Mouse (Mus musculus) frontal cortex, postnatal 10 days (tissue): ENCODE measurements around the gene Psma2.
A peak's percentile ranks its signal among the peaks of the same experiment; 100 is the strongest.

Source experiments
- DNase-seq, 2 experiments: peaks; one replicate each; pipeline ENCODE4 v3.0.0; 2022; ENCODE audit warnings: low spot score in 2 of 2, mixed read lengths in 1 of 2

The Psma2 gene

DNA sequence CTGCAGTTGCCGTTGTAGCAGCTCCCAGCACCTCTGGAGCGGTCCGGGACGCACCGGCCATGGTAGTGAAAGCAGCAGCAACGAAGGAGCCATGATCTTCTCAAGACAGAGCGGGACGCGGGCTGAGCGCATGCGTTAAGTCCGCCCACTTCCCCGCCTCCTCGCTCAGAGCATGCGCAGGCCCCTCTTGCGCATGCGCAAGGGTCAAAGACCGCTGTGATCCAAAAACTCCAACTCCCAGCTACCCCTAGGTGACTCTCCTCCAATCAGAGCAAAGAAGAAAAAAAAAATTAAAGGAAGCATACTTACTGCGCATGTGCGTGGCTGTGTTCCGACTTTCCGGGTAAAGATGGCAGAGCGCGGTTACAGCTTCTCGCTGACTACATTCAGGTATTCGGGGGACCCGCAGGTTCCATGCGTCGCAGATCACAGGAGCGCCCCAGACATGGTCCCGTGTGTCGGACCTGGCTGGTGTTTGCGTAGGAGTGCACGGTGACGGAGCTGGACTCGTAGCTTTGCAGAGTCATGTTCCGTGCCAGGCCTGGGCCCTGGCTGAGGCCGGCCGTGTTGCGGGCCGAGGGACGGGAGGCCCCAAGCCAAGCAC is at the start of gene Psma2, which contains the start of gene Mrpl32:
Psma2 (plus strand) TSS at position 315 of the 604 bp plus-strand sequence.
Mrpl32 (minus strand) TSS at position 240 of the 604 bp plus-strand sequence.
- peak; percentile 97 to 98 for DNase-seq

DNA sequence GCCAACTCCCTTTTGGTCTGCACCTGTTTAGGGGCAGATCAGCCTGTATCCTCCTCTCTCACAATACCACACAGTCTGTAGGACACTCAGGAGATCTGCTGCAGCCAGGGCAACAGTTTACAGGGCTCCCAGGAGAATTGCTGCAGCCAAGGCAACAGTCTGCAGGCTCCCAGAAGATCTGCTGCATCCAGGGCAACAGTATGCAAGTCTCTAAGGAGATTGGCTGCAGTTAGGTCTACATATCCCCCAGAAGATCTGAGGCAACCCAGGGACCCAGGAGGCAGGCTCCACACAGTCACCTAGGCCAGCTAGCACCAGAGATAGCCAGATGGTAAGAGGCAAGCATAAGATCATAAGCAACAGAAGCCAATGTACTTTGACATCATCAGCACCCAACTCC is 38.9 kb upstream of the Psma2 start:
- DNase-seq: no peak

DNA sequence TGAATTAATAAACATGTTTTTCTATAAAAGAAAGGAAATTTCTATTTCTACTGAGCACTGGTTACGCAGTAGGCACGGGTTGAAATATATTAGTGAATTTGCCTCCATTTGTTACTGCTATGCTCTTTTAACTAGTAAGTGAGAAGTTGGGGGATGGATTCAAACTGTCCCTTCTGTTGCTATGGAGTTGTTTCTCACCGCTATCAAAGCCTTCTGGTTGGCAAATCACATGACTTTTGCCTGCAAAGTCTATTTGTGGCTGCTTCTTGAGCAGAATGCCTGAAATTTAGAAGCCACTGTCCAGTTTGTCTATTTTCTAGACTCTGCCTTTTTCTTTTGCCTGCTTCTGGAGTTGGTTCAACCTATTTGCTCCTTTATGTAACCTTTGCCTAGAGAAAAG is 32.6 kb upstream of the Psma2 start:
- DNase-seq: no peak

DNA sequence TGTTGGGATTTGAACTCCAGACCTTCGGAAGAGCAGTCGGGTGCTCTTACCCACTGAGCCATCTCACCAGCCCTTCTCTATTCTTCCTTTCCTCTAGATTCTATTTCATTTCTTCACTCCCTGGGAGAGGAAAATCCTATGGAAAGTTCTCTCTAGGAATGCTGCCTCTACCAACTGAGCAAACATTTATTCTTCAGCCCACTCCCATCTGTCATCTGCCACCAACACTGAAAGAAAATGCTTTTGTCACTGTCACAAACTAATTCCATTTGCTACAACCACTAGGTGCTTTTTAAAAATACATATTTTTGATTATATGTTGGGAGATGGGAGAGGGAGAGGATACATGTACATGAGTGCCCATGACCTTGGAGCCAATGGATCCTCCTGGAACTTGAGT is 10.3 kb upstream of the Psma2 start:
- no peak for DNase-seq

DNA sequence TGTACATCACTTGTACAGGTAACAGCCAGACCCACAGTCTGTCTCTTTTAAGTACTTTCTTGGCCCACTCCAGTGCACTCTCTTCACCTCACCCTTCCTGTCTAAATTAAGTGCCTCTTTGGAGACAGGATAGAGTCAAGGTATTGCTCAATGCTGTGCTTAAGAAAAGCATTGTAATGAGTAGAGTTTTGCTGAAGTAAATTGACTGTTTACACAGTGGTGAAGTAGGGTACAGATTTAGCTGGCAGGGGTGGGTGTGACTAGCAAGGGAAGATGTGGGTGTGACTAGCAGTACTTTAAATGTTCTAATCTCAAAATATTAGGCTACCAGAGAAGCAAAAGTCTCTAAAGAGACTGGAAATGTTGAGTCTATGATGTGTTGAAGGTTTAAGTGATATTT is 5.4 kb upstream of the Psma2 start:
- no peak for DNase-seq

DNA sequence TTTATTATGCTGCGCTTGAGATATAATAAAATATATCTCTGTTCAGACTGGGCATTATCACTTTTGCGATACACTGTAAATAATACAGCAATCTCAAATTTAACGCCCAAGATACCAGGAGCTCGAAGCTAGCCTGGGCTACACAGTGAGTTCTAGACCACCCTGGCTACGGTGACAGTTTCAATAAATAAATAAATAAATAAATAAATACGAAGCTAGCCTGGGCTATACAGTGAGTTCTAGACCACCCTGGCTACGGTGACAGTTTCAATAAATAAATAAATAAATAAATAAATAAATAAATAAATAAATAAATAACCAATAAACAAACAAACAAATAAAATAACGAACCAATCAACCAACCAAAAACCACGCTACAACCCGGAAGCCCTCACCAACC is 577 bp upstream of the Psma2 start:
- no peak for DNase-seq

DNA sequence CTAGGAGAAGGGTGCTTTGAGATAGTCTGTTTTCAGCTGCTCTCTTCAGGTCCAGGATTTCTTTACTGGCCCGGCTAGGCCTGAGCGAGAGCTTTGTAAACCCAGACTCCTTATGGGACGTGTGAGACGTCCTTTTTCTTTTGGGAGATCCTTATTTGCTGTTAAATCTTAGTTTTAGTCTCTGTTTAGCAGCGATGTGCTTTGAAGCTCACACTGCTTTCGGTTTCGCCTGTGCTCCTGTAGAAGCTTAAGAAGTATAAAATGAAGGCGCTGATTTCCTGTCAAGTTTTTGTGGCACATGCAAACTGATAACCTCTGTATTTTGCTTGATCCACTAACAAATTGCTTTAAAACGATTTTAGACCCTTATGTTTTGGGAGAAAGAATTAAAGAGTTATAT is 513 bp downstream of the Psma2 start:
- no peak for DNase-seq

DNA sequence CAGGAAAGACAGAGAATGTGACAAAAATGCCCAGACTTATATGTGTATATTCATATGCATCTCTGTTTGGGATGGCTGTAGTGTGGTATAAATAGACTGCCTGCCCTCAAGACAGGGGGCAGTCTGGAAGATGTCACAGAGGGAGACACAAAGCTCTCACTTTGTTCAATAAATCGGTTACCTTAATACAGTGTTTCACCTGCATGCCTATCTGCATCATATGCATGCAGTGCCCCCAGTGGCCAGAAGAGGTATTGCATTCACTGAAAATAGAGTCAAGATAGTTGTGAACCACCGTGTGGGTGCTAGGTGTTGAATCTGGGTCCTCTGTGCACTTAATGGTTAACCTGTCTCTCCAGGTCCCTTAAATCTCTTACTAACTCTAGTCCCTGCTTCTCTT is 5.7 kb downstream of the Psma2 start:
- peak in 1 of 2 experiments; percentile 45 for DNase-seq

DNA sequence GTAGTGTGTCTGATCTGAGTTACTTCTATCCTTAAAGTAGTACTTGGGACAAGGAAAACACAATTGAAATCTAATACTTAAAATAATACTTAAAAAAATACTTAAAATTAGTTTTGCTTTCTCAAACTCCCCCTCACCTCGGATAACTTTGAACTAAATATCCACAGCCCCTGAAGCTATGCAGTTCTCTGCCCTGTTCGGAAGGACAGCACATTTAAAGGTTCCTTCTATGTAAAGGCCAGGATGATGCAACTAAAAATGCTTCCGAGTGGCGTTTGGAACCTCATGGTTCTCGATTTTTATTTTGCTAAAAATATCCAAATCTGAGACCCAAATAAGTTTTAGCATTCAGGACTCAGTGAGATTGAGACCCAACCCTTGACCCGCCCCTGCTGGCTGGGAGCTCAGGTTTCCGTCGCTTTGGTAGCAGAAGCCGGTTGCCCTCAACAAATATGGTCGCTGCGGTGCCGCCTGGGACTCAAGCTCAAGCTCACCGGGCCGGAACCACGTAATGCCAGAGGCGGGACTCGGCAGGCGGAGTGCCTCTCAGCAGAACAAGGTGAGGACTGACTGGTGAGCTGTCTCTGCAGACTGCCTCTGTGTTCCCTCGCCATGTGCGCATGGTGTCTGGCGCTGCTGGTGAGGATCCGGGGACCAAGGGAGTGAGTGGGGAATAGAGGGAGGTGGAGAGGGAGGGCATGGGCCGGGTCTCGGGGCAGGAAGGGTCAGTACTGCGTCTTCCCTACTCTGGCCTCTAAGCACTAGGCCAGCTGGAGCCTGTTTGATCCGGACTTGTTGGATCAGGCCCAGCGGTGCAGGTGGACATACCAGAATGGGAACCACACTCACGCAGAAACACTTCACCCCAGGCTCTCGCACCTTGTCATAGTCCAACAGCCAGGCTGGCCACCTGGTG is 16.9 kb downstream of the Psma2 start, which contains the start of gene AW209491:
AW209491 (plus strand) TSS at position 429 of the 916 bp plus-strand sequence.
- DNase-seq: peak; percentile 89 to 92

DNA sequence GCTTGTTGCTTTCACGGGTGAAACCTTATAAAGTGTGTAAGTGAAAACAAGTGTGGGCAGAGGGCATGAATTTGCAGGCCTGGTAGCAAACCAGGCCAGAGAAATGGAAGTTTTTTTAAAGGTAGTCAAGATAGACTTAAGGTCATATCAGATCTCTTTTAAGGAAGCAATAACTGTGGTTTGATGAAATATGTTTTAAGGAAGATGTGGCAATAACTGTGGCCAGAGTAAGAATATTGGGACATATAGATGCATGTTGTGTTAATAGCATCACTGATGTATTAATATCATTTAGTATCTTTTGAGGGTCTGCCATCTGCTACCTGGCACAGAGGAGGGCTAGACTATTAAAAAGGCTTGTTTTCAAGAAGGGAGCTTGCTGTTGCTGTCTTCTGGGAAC is 27.0 kb downstream of the Psma2 start:
- DNase-seq: no peak

DNA sequence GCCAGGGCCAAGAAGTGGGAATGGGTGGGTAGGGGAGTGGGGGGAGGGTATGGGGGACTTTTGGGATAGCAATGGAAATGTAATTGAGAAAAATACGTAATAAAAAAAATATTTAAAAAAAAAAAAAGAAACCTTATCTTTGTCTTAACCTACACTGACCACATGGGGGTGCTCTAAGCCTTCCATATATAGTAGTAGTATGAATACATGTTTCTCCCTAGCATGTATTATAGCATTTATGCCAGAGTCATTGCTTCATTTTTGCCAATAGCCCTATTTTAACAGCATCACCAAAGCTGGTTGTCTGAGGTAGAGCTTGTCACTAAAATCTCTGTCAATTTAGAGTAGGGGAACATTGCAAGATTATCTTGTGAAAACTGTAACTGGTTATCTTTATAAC is 36.3 kb downstream of the Psma2 start:
- DNase-seq: no peak

DNA sequence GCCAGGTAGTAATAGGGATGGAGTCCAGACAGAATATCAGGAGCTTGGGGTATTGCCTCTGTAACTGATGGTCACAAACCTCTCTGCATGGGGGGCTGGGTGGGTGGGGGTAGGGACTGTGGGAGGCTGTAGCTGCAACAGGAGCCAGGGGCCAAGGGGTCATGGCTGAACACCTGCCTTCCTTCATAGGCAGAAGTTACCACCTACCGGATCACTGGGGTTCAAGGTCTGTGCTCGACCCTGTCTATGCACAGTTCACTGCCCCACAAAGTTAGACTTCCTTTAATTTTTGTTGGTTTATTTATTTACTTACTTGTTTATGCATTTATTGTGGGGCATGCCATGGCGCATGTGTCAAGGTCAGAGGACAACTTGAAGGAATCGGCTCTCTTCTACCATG is 54.1 kb downstream of the Psma2 start:
- no peak for DNase-seq

DNA sequence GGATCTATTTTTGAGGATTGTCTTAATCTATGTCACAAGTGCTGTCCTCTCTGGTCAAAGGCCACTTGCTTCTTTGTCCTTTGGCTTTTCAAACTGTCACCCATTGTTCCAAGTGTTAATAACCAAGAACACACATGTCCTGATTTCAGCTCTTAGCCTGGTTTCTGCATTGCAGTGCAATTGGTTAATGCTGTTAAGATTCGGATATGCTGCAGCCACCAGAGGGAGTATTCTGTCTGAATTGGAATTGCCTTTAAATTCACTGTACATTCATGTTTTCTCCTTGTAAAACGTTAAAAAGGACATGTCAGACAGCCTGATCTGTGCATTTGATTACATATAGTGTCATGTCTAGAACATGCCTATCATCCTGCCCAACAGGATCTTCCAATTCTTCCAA is 57.3 kb downstream of the Psma2 start:
- peak in 1 of 2 experiments; percentile 38 for DNase-seq

DNA sequence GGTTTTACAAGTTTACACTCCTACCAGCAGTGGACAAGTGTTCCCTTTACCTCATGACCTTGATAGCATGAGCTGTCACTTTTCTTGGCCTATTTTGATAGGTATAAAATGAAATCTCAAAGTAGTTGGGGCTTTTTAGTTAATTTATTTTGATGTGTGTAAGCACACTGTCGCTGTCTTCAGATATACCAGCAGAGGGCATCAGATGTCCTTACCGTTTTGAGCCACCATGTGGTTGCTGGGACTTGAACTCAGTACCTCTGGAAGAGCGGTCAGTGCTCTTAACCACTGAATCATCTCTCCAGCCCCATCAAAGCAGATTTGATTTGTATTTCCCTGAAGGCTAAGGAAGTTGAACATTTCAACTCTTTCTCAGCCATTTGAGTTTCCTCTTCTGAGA is 75.9 kb downstream of the Psma2 start:
- DNase-seq: no peak

DNA sequence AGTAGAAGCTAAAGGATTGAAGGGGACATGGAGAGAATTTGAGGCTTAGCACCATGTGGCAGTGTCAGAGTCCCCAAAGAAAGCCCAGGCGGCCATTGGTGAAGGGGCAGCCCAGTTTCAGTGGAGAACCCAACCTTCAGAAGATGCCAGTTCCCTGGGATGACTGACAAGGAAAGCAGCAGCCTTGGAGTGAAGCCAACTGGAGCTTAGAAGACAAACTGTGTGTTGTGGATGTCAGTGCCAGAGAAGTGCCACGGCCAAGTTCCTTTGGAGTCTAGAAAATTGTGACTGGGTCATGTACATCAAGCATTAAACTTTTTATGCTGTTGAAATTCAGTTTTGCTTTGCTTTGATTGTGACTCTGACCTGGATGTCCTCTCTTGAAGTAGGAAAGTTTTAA is 103.8 kb downstream of the Psma2 start:
- DNase-seq: no peak

DNA sequence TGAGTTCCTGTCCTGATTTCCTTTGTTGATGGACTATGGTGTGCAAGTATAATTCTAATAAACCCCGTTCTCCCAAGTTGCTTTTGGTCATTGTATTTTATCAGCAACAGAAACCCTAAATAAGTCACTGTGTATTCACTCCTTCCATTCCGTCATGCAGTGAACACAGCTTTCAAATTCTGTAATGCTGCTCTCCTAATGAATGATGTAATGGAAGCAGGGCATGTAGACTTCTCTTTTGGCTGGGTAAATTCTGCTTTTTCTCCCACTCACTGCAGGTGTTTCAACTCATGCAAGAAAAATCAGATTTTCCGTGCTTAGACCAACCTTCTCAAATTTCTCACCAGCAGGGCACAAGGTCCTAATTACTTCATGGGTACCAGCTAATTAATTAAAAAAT is 104.7 kb downstream of the Psma2 start:
- no peak for DNase-seq
